Comparison of ENCODE assay signal across 21 mouse cellular contexts in genomic region chr9:25479392-25480020, GRCm38 (mm10).
"Had no signal": no experiment of that assay in that cellular context is flagged by ENCODE, and none has a peak within 500 bp of the region (broad histone marks: within the 10 kb centered on the region; RNA-seq: fewer than 3 reads in every experiment).

No protein-coding gene starts in this region.

- H3K4me3 ChIP-seq: layer of hippocampus, adult 2 months; limb, embryonic 12.5 days; limb, embryonic 15.5 days; liver, embryonic 13.5 days; midbrain, embryonic 13.5 days; myocyte; neural tube, embryonic 13.5 days had no signal

- H3K9ac ChIP-seq: limb, embryonic 12.5 days; limb, embryonic 15.5 days; liver, embryonic 13.5 days; midbrain, embryonic 13.5 days; neural tube, embryonic 13.5 days had no signal

- H3K4me2 ChIP-seq: limb, embryonic 12.5 days; limb, embryonic 15.5 days; liver, embryonic 13.5 days; midbrain, embryonic 13.5 days; neural tube, embryonic 13.5 days had no signal

- ATAC-seq: intestine, postnatal 0 days; midbrain, embryonic 13.5 days; midbrain, embryonic 16.5 days had no signal

- H3K27ac ChIP-seq: kidney, postnatal 0 days; layer of hippocampus, adult 2 months; limb, embryonic 12.5 days; limb, embryonic 15.5 days; liver, embryonic 13.5 days; midbrain, embryonic 13.5 days; neural tube, embryonic 13.5 days had no signal

- H3K27me3 ChIP-seq: limb, embryonic 12.5 days; limb, embryonic 15.5 days had no signal

- H3K9me3 ChIP-seq: limb, embryonic 12.5 days; limb, embryonic 15.5 days; liver, embryonic 13.5 days; midbrain, embryonic 13.5 days; neural tube, embryonic 13.5 days had no signal

- H3K36me3 ChIP-seq: limb, embryonic 12.5 days; limb, embryonic 15.5 days; liver, embryonic 13.5 days; midbrain, embryonic 13.5 days; neural tube, embryonic 13.5 days had no signal

- DNase-seq: kidney, adult 2 months; kidney, postnatal 25 days; layer of hippocampus, adult 9-11 months; liver, embryonic 13.5 days; lung, adult 2 months; lung, postnatal 14 days; lung, postnatal 4 days; retina, postnatal 1 day; right cerebral cortex, postnatal 14 days; right cerebral cortex, postnatal 4 days; thymus, adult 18-20 months; thymus, postnatal 36 days had no signal
